Mouse (Mus musculus): ENCODE measurements at regions not wholly inside any gene's neighbourhood (a gene's known extent, or its start where the extent isn't known, plus 50 kb on each side); places are given as distances from the start of the nearest gene placed in this dataset.

DNA sequence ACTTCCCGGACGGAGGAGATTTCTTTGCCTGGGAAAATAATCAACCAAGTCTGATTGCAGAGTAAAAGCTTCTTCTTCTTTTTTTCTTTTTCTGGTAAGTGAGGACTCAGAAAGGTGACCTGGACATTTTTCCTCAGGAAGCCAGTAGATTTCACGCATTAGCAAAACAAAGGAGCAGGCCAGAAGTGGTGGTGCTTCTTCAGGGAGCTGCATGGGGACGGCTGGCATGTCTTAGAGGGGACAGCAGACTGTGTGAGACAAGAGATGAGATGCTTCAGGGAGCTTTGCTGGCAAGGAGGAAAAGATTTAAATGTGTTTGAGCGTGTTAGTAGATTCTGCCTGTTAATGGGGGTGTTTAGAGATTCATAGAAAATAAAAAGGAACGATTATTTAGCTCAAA is 77.4 kb downstream of the Egln3 start:
- no peaks in the 10 kb centered on the region for H3K27me3 ChIP-seq
- ATAC-seq: no peak
- no peak for DNase-seq (ENCODE audit: low read depth, low spot score)
- no peak for TF ChIP-seq CTCF (IDR thresholded peaks at IDR 0.05)
- ChIA-PET POLR2A (interaction anchor here (0.6 kb wide), 1 partner anchor 389 kb away, joined by 3 read pairs; no protein-coding TSS in a partner anchor), CTCF (no interaction called here)
- in situ Hi-C loops (cut with MboI; ENCODE audit: low pct_unique_long_range_greater_than_20kb): no loop called here

Data from Patski (cell line).